Mouse (Mus musculus) megakaryocyte, embryonic 14.5 days (primary cell): ENCODE measurements at regions not wholly inside any gene's neighbourhood (a gene's known extent, or its start where the extent isn't known, plus 50 kb on each side); places are given as distances from the start of the nearest gene placed in this dataset.

Experiments used
- H3K27me3 ChIP-seq: replicated peaks from 2 replicates; pipeline ENCODE3; 2012; ENCODE audit warnings: inconsistent platforms
- H3K36me3 ChIP-seq: replicated peaks from 2 replicates; pipeline ENCODE3; 2012; ENCODE audit warnings: low read length, inconsistent platforms, mixed read lengths
- H3K4me1 ChIP-seq: 2 replicates; pipeline ENCODE4 v1.6.1; 2012; ENCODE audit warnings: inconsistent platforms
- H3K4me3 ChIP-seq: replicated peaks from 2 replicates; pipeline ENCODE3; 2012; ENCODE audit warnings: moderate library complexity, mild to moderate bottlenecking, inconsistent platforms
- H3K9me3 ChIP-seq: 2 replicates; pipeline ENCODE4 v1.6.1; 2012; ENCODE audit warnings: inconsistent platforms
- FLI1 ChIP-seq: IDR thresholded peaks from 2 replicates; pipeline ENCODE4 v1.6.1; 2012; ENCODE audit warnings: low read length, inconsistent platforms, mixed read lengths
- GATA1 ChIP-seq: IDR thresholded peaks from 3 replicates; pipeline ENCODE4 v1.6.1; 2012; ENCODE audit warnings: mixed read lengths, low read length, inconsistent platforms, borderline replicate concordance

GRCm38 (mm10) chr13:35079685-35080084, 52.8 kb upstream of the Eci2 start:
- peaks cover 9% of the 10 kb centered on the region for H3K9me3 ChIP-seq
- peaks cover 5% of the 10 kb centered on the region for H3K27me3 ChIP-seq
- H3K4me1 ChIP-seq, result peaks cover 7% of the 10 kb centered on the region; the same call in 1 of the 2 replicates
- no peaks in the 10 kb centered on the region for H3K36me3 ChIP-seq
- no peak overlapping the region for H3K4me3 ChIP-seq
- TF ChIP-seq GATA1 (no peak), FLI1 (no peak)

- TF ChIP-seq GATA1, result no peak
- no peak for TF ChIP-seq FLI1
- Histone ChIP-seq H3K4me3 (no peak overlapping the region), H3K9me3 (peaks cover 10% of the 10 kb centered on the region), H3K27me3 (peaks cover 5% of the 10 kb centered on the region), H3K4me1 (peaks cover 7% of the 10 kb centered on the region), H3K36me3 (no peaks in the 10 kb centered on the region)
Observed at GRCm38 (mm10) chr13:35085386-35085785, 58.5 kb upstream of the Eci2 start.

GRCm38 (mm10) chr13:35087246-35088040, 60.5 kb upstream of the Eci2 start:
- Histone ChIP-seq H3K4me1 (peaks cover 7% of the 10 kb centered on the region), H3K4me3 (no peak overlapping the region), H3K27me3 (peaks cover 3% of the 10 kb centered on the region), H3K9me3 (peaks cover 10% of the 10 kb centered on the region), H3K36me3 (no peaks in the 10 kb centered on the region)
- no peak for TF ChIP-seq GATA1
- TF ChIP-seq FLI1, result no peak

GRCm38 (mm10) chr13:35091155-35091554, 64.3 kb upstream of the Eci2 start:
- TF ChIP-seq GATA1 (no peak), FLI1 (no peak)
- Histone ChIP-seq H3K27me3 (peaks cover 8% of the 10 kb centered on the region), H3K9me3 (no peaks in the 10 kb centered on the region)

GRCm38 (mm10) chr13:35119782-35120181, 92.9 kb upstream of the Eci2 start:
- H3K4me3 ChIP-seq, result no peak overlapping the region
- TF ChIP-seq FLI1 (no peak), GATA1 (no peak)

More at GRCm38 (mm10) chr13:35091155-35091554, 64.3 kb upstream of the Eci2 start:
- Histone ChIP-seq H3K4me1 (peaks cover 7% of the 10 kb centered on the region), H3K4me3 (no peak overlapping the region), H3K36me3 (no peaks in the 10 kb centered on the region)

GRCm38 (mm10) chr13:35129475-35129874, 102.6 kb upstream of the Eci2 start:
- Histone ChIP-seq H3K4me1 (peaks cover 35% of the 10 kb centered on the region), H3K9me3 (peaks cover 18% of the 10 kb centered on the region), H3K4me3 (peak overlapping the region; percentile 75), H3K36me3 (peaks cover 4% of the 10 kb centered on the region), H3K27me3 (no peaks in the 10 kb centered on the region)
- TF ChIP-seq FLI1 (no peak), GATA1 (no peak; the same call in 2 of the 3 replicates)

More at GRCm38 (mm10) chr13:35119782-35120181, 92.9 kb upstream of the Eci2 start:
- Histone ChIP-seq H3K36me3 (no peaks in the 10 kb centered on the region), H3K9me3 (0 out of 2 replicates have a peak, but pooled peaks cover 4% of the 10 kb centered on the region), H3K27me3 (no peaks in the 10 kb centered on the region), H3K4me1 (peaks cover 10% of the 10 kb centered on the region; the same call in 1 of the 2 replicates)

- TF ChIP-seq GATA1, result no peak
- no peak for TF ChIP-seq FLI1
- Histone ChIP-seq H3K36me3 (peaks cover 4% of the 10 kb centered on the region), H3K4me1 (peaks cover 35% of the 10 kb centered on the region), H3K4me3 (peak overlapping the region; percentile 51), H3K9me3 (peaks cover 14% of the 10 kb centered on the region), H3K27me3 (no peaks in the 10 kb centered on the region)
Observed at GRCm38 (mm10) chr13:35131272-35132185, 104.6 kb upstream of the Eci2 start.

- Histone ChIP-seq H3K9me3 (peaks cover 8% of the 10 kb centered on the region), H3K4me1 (peaks cover 10% of the 10 kb centered on the region), H3K27me3 (peaks cover 2% of the 10 kb centered on the region), H3K4me3 (no peak overlapping the region), H3K36me3 (no peaks in the 10 kb centered on the region)
- TF ChIP-seq FLI1, result no peak
- no peak for TF ChIP-seq GATA1
Observed at GRCm38 (mm10) chr13:35151629-35152028, 124.7 kb upstream of the Eci2 start.

- H3K4me1 ChIP-seq, result 0 out of 2 replicates have a peak, but pooled peaks cover 3% of the 10 kb centered on the region
- H3K36me3 ChIP-seq, result no peaks in the 10 kb centered on the region
- H3K27me3 ChIP-seq, result peaks cover 2% of the 10 kb centered on the region
- H3K9me3 ChIP-seq, result peaks cover 11% of the 10 kb centered on the region; the same call in 1 of the 2 replicates
- no peak overlapping the region for H3K4me3 ChIP-seq
- TF ChIP-seq FLI1, result no peak
- no peak for TF ChIP-seq GATA1
Observed at GRCm38 (mm10) chr13:35159456-35159855, 132.6 kb upstream of the Eci2 start.
